Mouse (Mus musculus): ENCODE results near the gene Thsd4. TPM values are rescaled to one million over a fixed set of nuclear protein-coding genes. Genes with fewer than 3 reads are reported as not detected.

Thsd4 gene
- polyA plus RNA-seq, 1 experiment from 2014 or later = 9.3 TPM

- WGBS = 55% methylated on average over 9 of the region's 9 CpGs
- Histone ChIP-seq H3K36me3 (no peaks in the 10 kb centered on the region), H3K4me3 (no peak overlapping the region), H3K9ac (no peak overlapping the region), H3K9me3 (replicated peaks) (no peaks in the 10 kb centered on the region), H3K27me3 (no peaks in the 10 kb centered on the region), H3K27ac (no peak overlapping the region), H3K4me2 (replicated peaks) (no peak overlapping the region), H3K4me1 (peaks cover 16% of the 10 kb centered on the region)
- ATAC-seq (ENCODE audit: low FRiP score) = peak; percentile 46; the same call in 1 of the 2 replicates
These were observed 397.7 kb downstream of the Thsd4 start for GRCm38 (mm10) chr9:60124102-60124501.

- WGBS = 90% methylated on average over 1 of the region's 1 CpGs
- ATAC-seq (ENCODE audit: low FRiP score) = no peak
- no peak overlapping the region for H3K4me3 ChIP-seq
- H3K4me1 ChIP-seq = peaks cover 16% of the 10 kb centered on the region
- H3K27me3 ChIP-seq = no peaks in the 10 kb centered on the region
- no peaks in the 10 kb centered on the region for H3K9me3 ChIP-seq (replicated peaks)
- no peak overlapping the region for H3K9ac ChIP-seq
- no peaks in the 10 kb centered on the region for H3K36me3 ChIP-seq
- H3K4me2 ChIP-seq (replicated peaks) = no peak overlapping the region
- H3K27ac ChIP-seq = no peak overlapping the region
These were observed 398.8 kb downstream of the Thsd4 start for GRCm38 (mm10) chr9:60123066-60123465.

DNA sequence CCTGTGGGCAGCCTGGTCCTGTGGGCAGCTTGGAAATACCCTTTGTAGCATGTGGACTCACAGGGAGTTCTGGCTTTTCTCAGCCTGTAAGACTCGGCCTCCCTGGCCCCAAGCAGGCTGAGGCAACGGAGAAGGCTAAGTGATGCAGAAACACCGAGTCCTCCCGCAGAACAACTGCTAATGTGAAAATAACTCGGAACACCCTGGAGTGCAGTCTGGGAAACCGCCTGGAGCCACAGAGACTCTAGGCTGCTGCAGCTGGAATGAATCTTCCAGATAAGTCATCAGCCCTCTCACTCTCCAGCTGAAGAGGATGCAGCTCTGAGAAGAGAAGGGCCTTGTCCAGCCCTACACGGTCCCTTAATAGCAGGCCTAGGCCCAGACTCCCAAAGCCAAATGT lies 402.0 kb downstream of the Thsd4 start:
- H3K4me1 ChIP-seq = peaks cover 7% of the 10 kb centered on the region
- H3K4me2 ChIP-seq (replicated peaks) = no peak overlapping the region
- 54% methylated on average over 7 of the region's 7 CpGs for WGBS
- H3K27me3 ChIP-seq = no peaks in the 10 kb centered on the region
- ATAC-seq (ENCODE audit: low FRiP score) = no peak
- no peaks in the 10 kb centered on the region for H3K9me3 ChIP-seq (replicated peaks)
- no peak overlapping the region for H3K4me3 ChIP-seq
- no peak overlapping the region for H3K27ac ChIP-seq
- H3K9ac ChIP-seq = no peak overlapping the region
- H3K36me3 ChIP-seq = no peaks in the 10 kb centered on the region

DNA sequence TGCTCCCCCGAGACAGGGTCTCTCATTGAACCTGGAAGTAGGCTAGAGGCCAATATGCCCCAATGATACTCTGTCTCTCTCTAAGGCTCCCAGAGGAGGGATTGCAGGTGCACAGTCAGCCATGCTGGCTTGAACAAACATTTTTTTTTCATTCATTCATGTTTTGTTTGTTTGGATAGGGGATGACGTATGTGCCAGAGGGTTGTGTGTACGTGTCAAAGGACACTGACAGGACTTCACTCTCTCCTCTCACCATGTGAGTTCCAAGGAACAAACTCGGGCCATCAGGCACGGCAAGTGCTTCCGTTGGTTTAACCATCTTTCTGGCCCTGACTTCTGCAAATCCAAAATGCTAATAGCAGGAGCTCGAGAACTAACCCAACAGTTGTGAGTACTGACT lies 404.0 kb downstream of the Thsd4 start:
- no peaks in the 10 kb centered on the region for H3K9me3 ChIP-seq (replicated peaks)
- H3K4me3 ChIP-seq = no peak overlapping the region
- 73% methylated on average over 7 of the region's 7 CpGs for WGBS
- no peaks in the 10 kb centered on the region for H3K36me3 ChIP-seq
- no peaks in the 10 kb centered on the region for H3K4me1 ChIP-seq
- H3K9ac ChIP-seq = no peak overlapping the region
- H3K27ac ChIP-seq = no peak overlapping the region
- H3K4me2 ChIP-seq (replicated peaks) = no peak overlapping the region
- no peaks in the 10 kb centered on the region for H3K27me3 ChIP-seq
- no peak for ATAC-seq (ENCODE audit: low FRiP score)

GRCm38 (mm10) chr9:60115711-60116247 lies 406.1 kb downstream of the Thsd4 start:
- Histone ChIP-seq H3K9me3 (replicated peaks) (no peaks in the 10 kb centered on the region), H3K27me3 (no peaks in the 10 kb centered on the region), H3K4me2 (replicated peaks) (no peak overlapping the region), H3K4me3 (no peak overlapping the region), H3K36me3 (no peaks in the 10 kb centered on the region), H3K9ac (no peak overlapping the region), H3K27ac (no peak overlapping the region), H3K4me1 (no peaks in the 10 kb centered on the region)
- WGBS = 67% methylated on average over 6 of the region's 6 CpGs
- ATAC-seq (ENCODE audit: low FRiP score) = no peak

GRCm38 (mm10) chr9:60115306-60115705 lies 406.5 kb downstream of the Thsd4 start:
- WGBS = 87% methylated on average over 9 of the region's 9 CpGs
- no peaks in the 10 kb centered on the region for H3K4me1 ChIP-seq

GRCm38 (mm10) chr9:60110200-60110599 lies 411.6 kb downstream of the Thsd4 start:
- no peak overlapping the region for H3K4me2 ChIP-seq (replicated peaks)
- H3K9me3 ChIP-seq (replicated peaks) = no peaks in the 10 kb centered on the region
- no peak for ATAC-seq (ENCODE audit: low FRiP score)
- no peaks in the 10 kb centered on the region for H3K36me3 ChIP-seq
- no peak overlapping the region for H3K27ac ChIP-seq
- H3K4me3 ChIP-seq = no peak overlapping the region
- no peaks in the 10 kb centered on the region for H3K27me3 ChIP-seq
- no peaks in the 10 kb centered on the region for H3K4me1 ChIP-seq
- no peak overlapping the region for H3K9ac ChIP-seq
- WGBS = 86% methylated on average over 5 of the region's 5 CpGs

More at GRCm38 (mm10) chr9:60115306-60115705, 406.5 kb downstream of the Thsd4 start:
- Histone ChIP-seq H3K9ac (no peak overlapping the region), H3K9me3 (replicated peaks) (no peaks in the 10 kb centered on the region), H3K27me3 (no peaks in the 10 kb centered on the region), H3K4me3 (no peak overlapping the region), H3K27ac (no peak overlapping the region), H3K4me2 (replicated peaks) (no peak overlapping the region), H3K36me3 (no peaks in the 10 kb centered on the region)
- ATAC-seq (ENCODE audit: low FRiP score) = no peak

DNA sequence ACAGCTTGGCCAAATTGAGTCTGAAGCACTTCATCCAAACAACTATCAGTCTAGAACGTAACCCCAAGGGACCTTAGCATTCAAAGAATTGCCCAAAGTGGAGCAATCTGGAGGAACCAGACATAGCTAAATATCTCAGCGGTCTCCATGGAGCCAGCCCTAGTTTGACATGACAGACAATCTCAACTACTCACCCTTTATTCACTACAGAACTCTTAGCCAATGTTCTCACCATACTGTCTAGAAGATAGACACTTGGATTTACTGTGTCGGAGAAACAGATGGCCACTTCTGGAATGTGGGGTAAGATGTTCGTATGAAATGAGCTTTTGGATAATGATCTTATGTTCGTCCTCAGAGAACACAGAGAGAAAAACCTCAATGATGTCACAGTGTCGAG lies 415.2 kb downstream of the Thsd4 start:
- Histone ChIP-seq H3K27me3 (no peaks in the 10 kb centered on the region), H3K9ac (no peak overlapping the region), H3K27ac (no peak overlapping the region), H3K9me3 (replicated peaks) (no peaks in the 10 kb centered on the region), H3K36me3 (no peaks in the 10 kb centered on the region), H3K4me3 (no peak overlapping the region), H3K4me1 (no peaks in the 10 kb centered on the region), H3K4me2 (replicated peaks) (no peak overlapping the region)
- no peak for ATAC-seq (ENCODE audit: low FRiP score)
- WGBS = 85% methylated on average over 6 of the region's 6 CpGs

GRCm38 (mm10) chr9:60106106-60106505 lies 415.7 kb downstream of the Thsd4 start:
- Histone ChIP-seq H3K36me3 (no peaks in the 10 kb centered on the region), H3K4me3 (no peak overlapping the region), H3K27me3 (no peaks in the 10 kb centered on the region), H3K27ac (no peak overlapping the region), H3K9me3 (replicated peaks) (no peaks in the 10 kb centered on the region), H3K9ac (no peak overlapping the region), H3K4me1 (no peaks in the 10 kb centered on the region), H3K4me2 (replicated peaks) (no peak overlapping the region)
- ATAC-seq (ENCODE audit: low FRiP score) = no peak
- 63% methylated on average over 1 of the region's 1 CpGs for WGBS

DNA sequence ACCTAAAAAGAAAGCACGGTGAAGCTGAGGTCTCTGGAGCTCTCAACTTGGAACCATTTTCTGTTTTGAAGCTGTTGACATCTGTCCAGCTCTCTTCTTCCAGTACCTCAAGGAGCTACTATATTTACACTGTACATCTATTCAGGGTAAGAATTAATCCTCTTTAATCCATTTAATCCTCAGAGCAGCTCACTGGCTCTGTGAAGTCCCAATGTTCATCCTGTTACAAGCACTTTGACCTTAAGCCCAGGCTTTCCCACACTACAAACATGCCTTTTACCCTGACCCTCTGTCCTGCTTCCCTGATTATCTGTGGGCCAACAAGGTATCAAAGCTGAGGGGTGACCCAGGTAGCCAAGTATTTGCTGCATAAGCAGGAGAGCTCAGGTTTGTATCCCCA lies 427.6 kb downstream of the Thsd4 start:
- H3K4me2 ChIP-seq (replicated peaks) = no peak overlapping the region
- H3K4me1 ChIP-seq = 0 out of 2 replicates have a peak, but pooled peaks cover 4% of the 10 kb centered on the region
- no peak overlapping the region for H3K27ac ChIP-seq
- H3K9ac ChIP-seq = no peak overlapping the region
- no peaks in the 10 kb centered on the region for H3K9me3 ChIP-seq (replicated peaks)
- no peak overlapping the region for H3K4me3 ChIP-seq
- H3K27me3 ChIP-seq = no peaks in the 10 kb centered on the region
- H3K36me3 ChIP-seq = no peaks in the 10 kb centered on the region
- 50% methylated on average over 1 of the region's 1 CpGs for WGBS
- ATAC-seq (ENCODE audit: low FRiP score) = no peak

GRCm38 (mm10) chr9:60092428-60092827 lies 429.4 kb downstream of the Thsd4 start:
- 47% methylated on average over 5 of the region's 5 CpGs for WGBS
- Histone ChIP-seq H3K4me2 (replicated peaks) (no peak overlapping the region), H3K36me3 (no peaks in the 10 kb centered on the region), H3K4me3 (no peak overlapping the region), H3K9ac (no peak overlapping the region), H3K27me3 (no peaks in the 10 kb centered on the region), H3K9me3 (replicated peaks) (no peaks in the 10 kb centered on the region), H3K4me1 (0 out of 2 replicates have a peak, but pooled peaks cover 2% of the 10 kb centered on the region), H3K27ac (no peak overlapping the region)
- ATAC-seq (ENCODE audit: low FRiP score) = no peak

GRCm38 (mm10) chr9:60089441-60089840 lies 432.4 kb downstream of the Thsd4 start:
- no peaks in the 10 kb centered on the region for H3K9me3 ChIP-seq (replicated peaks)
- no peaks in the 10 kb centered on the region for H3K27me3 ChIP-seq
- no peak for ATAC-seq (ENCODE audit: low FRiP score)
- H3K9ac ChIP-seq = no peak overlapping the region
- H3K4me1 ChIP-seq = no peaks in the 10 kb centered on the region
- WGBS = 92% methylated on average over 4 of the region's 4 CpGs
- H3K27ac ChIP-seq = no peak overlapping the region
- no peak overlapping the region for H3K4me3 ChIP-seq
- no peak overlapping the region for H3K4me2 ChIP-seq (replicated peaks)
- H3K36me3 ChIP-seq = no peaks in the 10 kb centered on the region

DNA sequence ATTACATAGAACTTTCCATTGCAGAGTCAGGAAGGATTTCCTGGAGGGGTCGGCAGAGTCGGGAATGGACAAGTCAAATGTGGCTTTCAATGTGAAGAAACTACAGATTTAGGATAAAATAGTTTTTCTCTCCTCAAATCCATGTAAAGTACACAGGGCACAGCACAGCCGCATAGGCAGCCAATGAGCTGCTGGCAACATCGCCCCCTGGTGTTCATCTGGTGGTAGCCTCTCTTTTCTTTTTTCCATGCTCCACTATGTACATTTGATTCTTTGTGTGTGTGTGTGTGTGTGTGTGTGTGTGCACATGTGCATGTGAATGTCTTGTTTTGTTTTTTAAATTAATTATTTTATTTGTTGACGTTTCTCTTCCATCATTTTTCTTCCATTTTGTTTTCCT lies 433.7 kb downstream of the Thsd4 start:
- WGBS = 52% methylated on average over 5 of the region's 5 CpGs
- H3K4me2 ChIP-seq (replicated peaks) = no peak overlapping the region
- peaks cover 3% of the 10 kb centered on the region; the same call in 1 of the 2 replicates for H3K4me1 ChIP-seq
- ATAC-seq (ENCODE audit: low FRiP score) = no peak
- H3K9ac ChIP-seq = no peak overlapping the region
- H3K9me3 ChIP-seq (replicated peaks) = no peaks in the 10 kb centered on the region
- no peaks in the 10 kb centered on the region for H3K36me3 ChIP-seq
- no peaks in the 10 kb centered on the region for H3K27me3 ChIP-seq
- H3K27ac ChIP-seq = no peak overlapping the region
- H3K4me3 ChIP-seq = no peak overlapping the region
